In genomic region chr7:144562016-144562415, GRCm38 (mm10) we compare ENCODE assay signal across 19 mouse cellular contexts. TPM values are rescaled to one million over a fixed set of nuclear protein-coding genes. Genes with fewer than 3 reads are reported as not detected.
DNase-seq lines count a peak whose midpoint lies in the region; ATAC-seq lines count a peak whose summit lies in the region.
"Had no signal": no experiment of that assay in that cellular context is flagged by ENCODE, and none has a peak within 500 bp of the region (broad histone marks: within the 10 kb centered on the region; RNA-seq: fewer than 3 reads in every experiment).

No protein-coding gene starts in this region.

- no peaks in the 10 kb centered on the region for H3K36me3 ChIP-seq in kidney, embryonic 14.5 days (ENCODE audit: control insufficient read depth, insufficient read depth, low read length)
- no peaks in the 10 kb centered on the region for H3K36me3 ChIP-seq in midbrain, embryonic 11.5 days (ENCODE audit: control insufficient read depth, insufficient read depth, low read length)
- H3K36me3 ChIP-seq in midbrain, embryonic 16.5 days (ENCODE audit: control insufficient read depth, insufficient read depth, low read length), result no peaks in the 10 kb centered on the region
- H3K36me3 ChIP-seq: embryonic facial prominence, embryonic 15.5 days; heart, embryonic 15.5 days; limb, embryonic 15.5 days; midbrain, embryonic 12.5 days had no signal

- DNase-seq in kidney, adult 18-20 months, result peak; percentile 20
- peak; percentile 87 for DNase-seq in midbrain, embryonic 11.5 days (ENCODE audit: low spot score, missing footprints)
- peak; percentile 63 for DNase-seq in embryo, embryonic 9.5 days (ENCODE audit: extremely low spot score)
- no peak for DNase-seq in frontal cortex, postnatal 25 days (ENCODE audit: low spot score in 2 of 2)
- DNase-seq in cerebellum, adult 9-11 months, result no peak
- DNase-seq: adrenal gland, adult 2 months; cerebellum, adult 9-10 months; gastrocnemius, adult 2 months; heart, adult 11 months; heart, postnatal 4 days; right cerebral cortex, postnatal 25 days; thymus, postnatal 36 days had no signal

- no peaks in the 10 kb centered on the region for H3K4me1 ChIP-seq in kidney, embryonic 14.5 days (ENCODE audit: control insufficient read depth, insufficient read depth, low read length)
- H3K4me1 ChIP-seq in midbrain, embryonic 11.5 days (ENCODE audit: control insufficient read depth, insufficient read depth, low read length), result no peaks in the 10 kb centered on the region
- H3K4me1 ChIP-seq in midbrain, embryonic 16.5 days (ENCODE audit: control insufficient read depth, insufficient read depth, low read length), result no peaks in the 10 kb centered on the region

- no peak overlapping the region for H3K9ac ChIP-seq in kidney, embryonic 14.5 days (ENCODE audit: low read depth, low read length)
- H3K9ac ChIP-seq in midbrain, embryonic 11.5 days (ENCODE audit: low read length), result no peak overlapping the region
- H3K9ac ChIP-seq in midbrain, embryonic 16.5 days (ENCODE audit: low read depth, low read length), result no peak overlapping the region
- H3K9ac ChIP-seq: embryonic facial prominence, embryonic 15.5 days; heart, embryonic 15.5 days; limb, embryonic 15.5 days; midbrain, embryonic 12.5 days had no signal

- no peak overlapping the region for H3K27ac ChIP-seq in kidney, embryonic 14.5 days (ENCODE audit: low read depth, low read length)
- H3K27ac ChIP-seq in midbrain, embryonic 11.5 days (ENCODE audit: low read depth, low read length), result no peak overlapping the region
- H3K27ac ChIP-seq in midbrain, embryonic 16.5 days (ENCODE audit: low read length), result no peak overlapping the region
- H3K27ac ChIP-seq: embryonic facial prominence, embryonic 15.5 days; gastrocnemius, adult 2 months; heart, embryonic 15.5 days; kidney, postnatal 0 days; limb, embryonic 15.5 days; midbrain, embryonic 12.5 days had no signal

- H3K4me3 ChIP-seq in kidney, embryonic 14.5 days (ENCODE audit: low read length), result no peak overlapping the region
- no peak overlapping the region for H3K4me3 ChIP-seq in midbrain, embryonic 11.5 days (ENCODE audit: low read depth, low read length)
- no peak overlapping the region for H3K4me3 ChIP-seq in midbrain, embryonic 16.5 days (ENCODE audit: low read depth, low read length)
- H3K4me3 ChIP-seq: embryonic facial prominence, embryonic 15.5 days; gastrocnemius, adult 2 months; heart, embryonic 15.5 days; limb, embryonic 15.5 days; midbrain, embryonic 12.5 days had no signal

- no peaks in the 10 kb centered on the region for H3K9me3 ChIP-seq in kidney, embryonic 14.5 days (ENCODE audit: control insufficient read depth, low read length)
- no peaks in the 10 kb centered on the region for H3K9me3 ChIP-seq in midbrain, embryonic 11.5 days (ENCODE audit: control insufficient read depth, low read length)
- H3K9me3 ChIP-seq in midbrain, embryonic 16.5 days (replicated peaks; ENCODE audit: control insufficient read depth, low read length, poor library complexity, severe bottlenecking), result no peaks in the 10 kb centered on the region
- H3K9me3 ChIP-seq: embryonic facial prominence, embryonic 15.5 days; heart, embryonic 15.5 days; limb, embryonic 15.5 days; midbrain, embryonic 12.5 days had no signal

- WGBS in kidney, embryonic 14.5 days, result 13% methylated on average over 3 of the region's 3 CpGs
- WGBS in midbrain, embryonic 11.5 days, result 0% methylated on average over 3 of the region's 3 CpGs
- WGBS in midbrain, embryonic 16.5 days, result 0% methylated on average over 3 of the region's 3 CpGs

- ATAC-seq in kidney, embryonic 14.5 days (ENCODE audit: low FRiP score, low TSS enrichment), result no peak
- no peak for ATAC-seq in midbrain, embryonic 11.5 days (ENCODE audit: low FRiP score)
- ATAC-seq in midbrain, embryonic 16.5 days, result no peak

- H3K4me2 ChIP-seq in kidney, embryonic 14.5 days (replicated peaks; ENCODE audit: low read depth, low read length), result no peak overlapping the region
- H3K4me2 ChIP-seq in midbrain, embryonic 11.5 days, result no peak overlapping the region
- H3K4me2 ChIP-seq in midbrain, embryonic 16.5 days (ENCODE audit: low read length), result no peak overlapping the region
- H3K4me2 ChIP-seq: embryonic facial prominence, embryonic 15.5 days; heart, embryonic 15.5 days; limb, embryonic 15.5 days; midbrain, embryonic 12.5 days had no signal

- no peaks in the 10 kb centered on the region for H3K27me3 ChIP-seq in kidney, embryonic 14.5 days (ENCODE audit: control insufficient read depth, insufficient read depth, low read length)
- H3K27me3 ChIP-seq in midbrain, embryonic 11.5 days (ENCODE audit: control insufficient read depth, insufficient read depth, low read length), result peaks cover 4% of the 10 kb centered on the region; the same call in 1 of the 2 replicates
- H3K27me3 ChIP-seq in midbrain, embryonic 16.5 days (ENCODE audit: control insufficient read depth, insufficient read depth, low read depth, low read length), result no peaks in the 10 kb centered on the region
- H3K27me3 ChIP-seq: embryonic facial prominence, embryonic 15.5 days; heart, embryonic 15.5 days; limb, embryonic 15.5 days had no signal

RNA-seq across cellular contexts. Expression of gene Ppfia1, which starts 8.5 kb away (rescaled TPM):
- 31.1 and 51.5 TPM in 2 replicates for polyA plus RNA-seq in kidney, embryonic 14.5 days (2014; fragmentation: Nextera tagmentation; extraction: Ambion mirVana)
- 37.5 and 43.2 TPM in 2 replicates for polyA plus RNA-seq in midbrain, embryonic 11.5 days (2014; fragmentation: Nextera tagmentation; extraction: Ambion mirVana)
- polyA plus RNA-seq in midbrain, embryonic 16.5 days (2015; fragmentation: Nextera tagmentation; extraction: Ambion mirVana), result 20.8 and 24.8 TPM in 2 replicates

RNA-seq across cellular contexts. Expression of gene Fadd, which starts 20.2 kb away (rescaled TPM):
- 10.9 and 15.2 TPM in 2 replicates for polyA plus RNA-seq in kidney, embryonic 14.5 days (2014; fragmentation: Nextera tagmentation; extraction: Ambion mirVana)
- 8.5 and 8.9 TPM in 2 replicates for polyA plus RNA-seq in midbrain, embryonic 11.5 days (2014; fragmentation: Nextera tagmentation; extraction: Ambion mirVana)
- polyA plus RNA-seq in midbrain, embryonic 16.5 days (2015; fragmentation: Nextera tagmentation; extraction: Ambion mirVana), result 4.0 and 4.5 TPM in 2 replicates

Comparison
In these comparisons a context has a peak if more than half of its experiments do, and no peak if none do; other contexts are left out.
1. DNase-seq: peak in kidney, adult 18-20 months (single experiment), midbrain, embryonic 11.5 days (single experiment) and embryo, embryonic 9.5 days (single experiment); none in frontal cortex, postnatal 25 days (0 of 2) and cerebellum, adult 9-11 months (single experiment).